Mouse (Mus musculus): ENCODE data around the gene Tns1. TPM values are rescaled to one million over a fixed set of nuclear protein-coding genes. Genes with fewer than 3 reads are reported as not detected.

The Tns1 gene
- polyA plus RNA-seq, 1 experiment from 2014 or later = 28.8 TPM

DNA sequence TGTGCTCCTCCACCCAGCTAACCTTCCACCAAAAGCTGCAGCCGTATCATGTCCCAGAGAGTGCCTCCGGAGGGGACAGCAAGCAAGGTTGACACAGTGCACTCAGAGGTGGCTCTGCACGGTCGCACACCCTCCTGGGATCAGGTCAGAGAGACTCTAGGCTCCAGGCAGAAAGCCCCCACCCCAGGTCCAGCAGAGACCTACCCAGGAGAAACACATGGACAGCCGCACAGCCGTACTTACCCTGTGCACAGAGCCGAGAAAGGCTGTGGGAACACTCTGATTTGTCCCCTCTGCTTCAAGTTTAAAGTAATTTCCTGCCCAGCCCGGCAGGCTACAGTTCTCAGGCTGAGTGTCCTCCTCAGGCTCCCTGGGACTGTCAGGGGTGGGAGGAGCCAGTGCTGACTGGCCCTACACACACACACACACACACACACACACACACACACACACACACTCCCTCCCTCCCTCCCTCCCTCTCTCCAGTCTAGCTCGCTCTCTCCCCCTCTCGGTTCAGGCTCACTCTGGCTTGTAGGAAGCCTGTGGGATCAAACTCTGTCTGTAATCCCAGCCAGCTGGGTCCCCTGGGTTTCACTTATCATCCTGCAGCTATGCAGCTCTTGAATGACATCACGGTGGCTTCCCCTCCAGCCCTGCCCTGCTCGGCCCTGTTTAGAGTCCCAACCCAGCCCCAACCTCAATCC is 161.4 kb downstream of the Tns1 start:
- H3K9me3 ChIP-seq (ENCODE audit: control insufficient read depth, low read length) = no peaks in the 10 kb centered on the region
- WGBS = 8% methylated on average over 12 of the region's 12 CpGs
- peak; percentile 85 for ATAC-seq (ENCODE audit: low FRiP score, low TSS enrichment)
- H3K27me3 ChIP-seq (ENCODE audit: control insufficient read depth, insufficient read depth, low read length) = no peaks in the 10 kb centered on the region
- TF ChIP-seq EP300 (optimal IDR thresholded peaks at IDR 0.05) = no peak
- TF ChIP-seq CTCF (IDR thresholded peaks at IDR 0.05; ENCODE audit: low read depth) = peak; percentile 73
- peaks cover 18% of the 10 kb centered on the region for H3K4me1 ChIP-seq (replicated peaks; ENCODE audit: control insufficient read depth, insufficient read depth)
- H3K4me2 ChIP-seq (replicated peaks; ENCODE audit: low read depth) = peak overlapping the region; percentile 50
- H3K27ac ChIP-seq (replicated peaks) = peak overlapping the region; percentile 90
- no peaks in the 10 kb centered on the region for H3K36me3 ChIP-seq (ENCODE audit: control insufficient read depth, insufficient read depth, low read length)
- peak overlapping the region; percentile 58 for H3K9ac ChIP-seq (ENCODE audit: low read length)
- H3K4me3 ChIP-seq (ENCODE audit: low read depth, low read length) = peak overlapping the region; percentile 31
- peak; percentile 83 for DNase-seq (ENCODE audit: low spot score)

DNA sequence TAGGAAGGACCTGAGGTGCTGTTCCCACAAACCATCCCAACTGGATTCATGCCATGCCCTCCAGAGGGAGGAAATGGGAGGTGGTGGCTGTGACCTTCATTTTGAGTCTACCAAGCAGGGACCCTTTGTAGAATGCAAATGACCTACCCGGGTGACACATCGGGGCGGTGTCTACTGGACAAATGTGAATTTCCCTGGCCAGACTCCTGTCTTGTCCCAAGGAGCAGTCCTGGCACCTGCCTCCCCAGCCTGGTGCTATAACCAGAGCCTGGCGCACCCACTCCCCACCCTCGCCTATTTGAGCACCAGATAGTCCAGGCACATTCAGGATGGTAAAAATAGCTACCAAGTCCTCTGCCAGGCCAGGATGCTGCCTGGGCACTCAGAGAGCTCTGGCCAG is 162.2 kb downstream of the Tns1 start:
- H3K4me2 ChIP-seq (replicated peaks; ENCODE audit: low read depth) = peak overlapping the region; percentile 50
- peaks cover 18% of the 10 kb centered on the region for H3K4me1 ChIP-seq (replicated peaks; ENCODE audit: control insufficient read depth, insufficient read depth)
- WGBS = 77% methylated on average over 5 of the region's 5 CpGs
- peak overlapping the region; percentile 31; the same call in 1 of the 2 replicates for H3K4me3 ChIP-seq (ENCODE audit: low read depth, low read length)
- no peak for ATAC-seq (ENCODE audit: low FRiP score, low TSS enrichment)
- no peak for DNase-seq (ENCODE audit: low spot score)
- no peaks in the 10 kb centered on the region for H3K27me3 ChIP-seq (ENCODE audit: control insufficient read depth, insufficient read depth, low read length)
- peak overlapping the region; percentile 58 for H3K9ac ChIP-seq (ENCODE audit: low read length)
- no peaks in the 10 kb centered on the region for H3K9me3 ChIP-seq (ENCODE audit: control insufficient read depth, low read length)
- H3K36me3 ChIP-seq (ENCODE audit: control insufficient read depth, insufficient read depth, low read length) = no peaks in the 10 kb centered on the region
- peak overlapping the region; percentile 90 for H3K27ac ChIP-seq (replicated peaks)
- TF ChIP-seq EP300 (optimal IDR thresholded peaks at IDR 0.05) = no peak
- TF ChIP-seq CTCF (IDR thresholded peaks at IDR 0.05; ENCODE audit: low read depth) = no peak

DNA sequence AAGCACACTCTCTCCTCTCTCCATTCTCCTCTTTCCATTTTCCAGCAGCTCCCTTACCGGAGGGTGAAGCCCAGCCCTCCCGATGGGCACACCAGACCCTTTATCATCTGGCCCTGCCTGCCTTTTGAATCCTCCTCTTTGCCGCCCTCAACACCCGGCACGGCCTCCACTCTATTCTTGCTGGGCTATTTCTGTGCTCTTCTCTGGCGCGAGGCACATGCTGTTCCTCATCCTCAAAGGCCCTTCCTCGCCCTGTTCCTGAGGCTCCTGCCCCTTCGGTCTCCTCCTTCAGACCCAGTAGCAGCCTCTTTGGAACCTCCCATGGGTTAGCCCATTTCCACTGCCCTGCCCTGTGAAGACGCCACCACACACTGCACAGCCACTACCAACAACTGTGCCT is 164.5 kb downstream of the Tns1 start:
- ATAC-seq (ENCODE audit: low FRiP score, low TSS enrichment) = no peak
- H3K4me1 ChIP-seq (replicated peaks; ENCODE audit: control insufficient read depth, insufficient read depth) = peaks cover 30% of the 10 kb centered on the region
- peak overlapping the region; percentile 75 for H3K27ac ChIP-seq (replicated peaks)

DNA sequence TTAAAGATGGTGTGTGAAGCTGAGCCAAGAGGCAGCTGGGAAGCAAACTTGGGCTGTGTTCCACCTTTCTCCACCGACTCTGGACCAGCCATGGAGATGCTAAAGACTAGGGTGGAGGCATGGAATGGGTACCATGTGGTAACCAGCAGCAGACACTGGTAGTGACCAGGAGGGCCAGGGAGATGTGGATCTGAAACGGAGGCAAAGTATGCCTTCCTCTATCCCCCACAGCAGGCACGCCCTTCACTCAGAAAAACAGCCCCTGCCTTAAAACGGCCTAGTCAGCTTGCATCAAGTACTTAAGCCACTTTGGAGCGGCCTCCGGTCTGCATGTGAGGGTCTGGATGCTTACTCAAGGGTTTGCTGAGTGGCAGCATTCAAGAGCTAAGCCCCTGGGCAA is 164.9 kb downstream of the Tns1 start:
- ATAC-seq (ENCODE audit: low FRiP score, low TSS enrichment) (no peak), DNase-seq (ENCODE audit: low spot score) (no peak)
- 71% methylated on average over 6 of the region's 6 CpGs for WGBS
- H3K9me3 ChIP-seq (ENCODE audit: control insufficient read depth, low read length) = no peaks in the 10 kb centered on the region
- no peaks in the 10 kb centered on the region for H3K27me3 ChIP-seq (ENCODE audit: control insufficient read depth, insufficient read depth, low read length)
- no peak overlapping the region for H3K4me2 ChIP-seq (replicated peaks; ENCODE audit: low read depth)
- TF ChIP-seq CTCF (IDR thresholded peaks at IDR 0.05; ENCODE audit: low read depth) (no peak), EP300 (optimal IDR thresholded peaks at IDR 0.05) (no peak)
- H3K27ac ChIP-seq (replicated peaks) = peak overlapping the region; percentile 75
- no peak overlapping the region for H3K9ac ChIP-seq (ENCODE audit: low read length)
- H3K4me3 ChIP-seq (ENCODE audit: low read depth, low read length) = no peak overlapping the region
- peaks cover 32% of the 10 kb centered on the region for H3K4me1 ChIP-seq (replicated peaks; ENCODE audit: control insufficient read depth, insufficient read depth)
- no peaks in the 10 kb centered on the region for H3K36me3 ChIP-seq (ENCODE audit: control insufficient read depth, insufficient read depth, low read length)

More for the DNA sequence above, 164.5 kb downstream of the Tns1 start:
- no peaks in the 10 kb centered on the region for H3K36me3 ChIP-seq (ENCODE audit: control insufficient read depth, insufficient read depth, low read length)
- DNase-seq (ENCODE audit: low spot score) = no peak
- H3K4me2 ChIP-seq (replicated peaks; ENCODE audit: low read depth) = no peak overlapping the region
- WGBS = 81% methylated on average over 10 of the region's 10 CpGs
- no peaks in the 10 kb centered on the region for H3K27me3 ChIP-seq (ENCODE audit: control insufficient read depth, insufficient read depth, low read length)
- H3K9me3 ChIP-seq (ENCODE audit: control insufficient read depth, low read length) = no peaks in the 10 kb centered on the region
- H3K4me3 ChIP-seq (ENCODE audit: low read depth, low read length) = no peak overlapping the region
- no peak for TF ChIP-seq CTCF (IDR thresholded peaks at IDR 0.05; ENCODE audit: low read depth)
- no peak for TF ChIP-seq EP300 (optimal IDR thresholded peaks at IDR 0.05)
- H3K9ac ChIP-seq (ENCODE audit: low read length) = no peak overlapping the region

DNA sequence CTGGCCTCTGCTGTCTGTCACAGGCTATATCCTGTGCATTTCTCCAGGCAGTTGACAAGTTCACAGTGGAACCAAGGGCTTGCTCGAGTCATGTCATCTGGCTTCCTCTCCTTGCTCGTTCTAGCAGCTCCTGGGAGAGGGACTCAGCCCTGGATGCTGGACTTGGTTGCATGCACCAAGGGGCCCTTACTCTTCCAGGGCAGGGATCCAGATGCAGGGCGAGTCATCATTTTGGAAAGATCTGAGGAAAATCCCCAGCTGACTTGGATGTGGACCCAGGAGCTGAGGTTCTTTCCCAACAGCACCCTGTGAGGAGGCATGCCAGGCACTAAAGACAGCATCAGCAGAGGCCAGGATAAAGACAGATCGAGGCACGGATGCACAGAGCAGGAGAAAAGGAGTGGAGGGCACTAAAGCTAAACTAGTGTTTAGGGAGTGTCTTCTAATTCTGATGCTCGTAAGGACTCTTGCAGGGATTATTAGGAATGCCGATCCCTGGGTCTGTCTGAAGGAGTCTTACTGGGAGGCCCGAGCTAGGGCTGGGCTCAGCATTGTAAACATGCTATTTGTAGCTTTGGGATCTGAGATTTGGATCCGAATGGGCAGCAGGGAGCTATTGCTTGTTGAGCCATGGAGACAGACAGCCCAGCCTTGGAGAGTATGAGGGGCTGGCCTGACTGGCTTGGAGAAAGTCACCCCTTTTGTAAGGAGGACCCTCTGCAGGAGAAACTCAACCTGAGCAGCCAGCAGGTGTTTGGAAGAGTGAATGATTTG is 165.9 kb downstream of the Tns1 start:
- ATAC-seq (ENCODE audit: low FRiP score, low TSS enrichment) (no peak; the same call in 1 of the 2 replicates), DNase-seq (ENCODE audit: low spot score) (no peak)
- Histone ChIP-seq H3K27me3 (ENCODE audit: control insufficient read depth, insufficient read depth, low read length) (no peaks in the 10 kb centered on the region), H3K9ac (ENCODE audit: low read length) (peak overlapping the region; percentile 23; the same call in 1 of the 2 replicates), H3K9me3 (ENCODE audit: control insufficient read depth, low read length) (no peaks in the 10 kb centered on the region), H3K4me2 (replicated peaks; ENCODE audit: low read depth) (no peak overlapping the region), H3K4me3 (ENCODE audit: low read depth, low read length) (no peak overlapping the region), H3K36me3 (ENCODE audit: control insufficient read depth, insufficient read depth, low read length) (0 out of 2 replicates have a peak, but pooled peaks cover under 1% of the 10 kb centered on the region), H3K27ac (replicated peaks) (peak overlapping the region; percentile 75), H3K4me1 (replicated peaks; ENCODE audit: control insufficient read depth, insufficient read depth) (peaks cover 29% of the 10 kb centered on the region)
- TF ChIP-seq EP300 (optimal IDR thresholded peaks at IDR 0.05) (no peak), CTCF (IDR thresholded peaks at IDR 0.05; ENCODE audit: low read depth) (no peak)
- 30% methylated on average over 9 of the region's 9 CpGs for WGBS
